Mouse (Mus musculus) bone marrow macrophage, adult 2 months (primary cell): ENCODE measurements around the gene Fbxo10. TPM values are rescaled to one million over a fixed set of nuclear protein-coding genes. Genes with fewer than 3 reads are reported as not detected.
"Not testable (repeated sequence)": the region's sequence is repeated elsewhere in the genome, so short reads cannot be mapped to it uniquely, and the experiment has no call there.

ENCODE experiments used
- H3K27ac ChIP-seq: 2 replicates; pipeline ENCODE4 v1.5.1; 2012; ENCODE audit warnings: low read depth, low read length; ENCODE audit not compliant: insufficient read depth
- H3K4me1 ChIP-seq: 2 replicates; pipeline ENCODE4 v1.6.1; 2012; ENCODE audit warnings: low read length; ENCODE audit not compliant: control insufficient read depth, insufficient read depth
- H3K4me3 ChIP-seq: 2 replicates; pipeline ENCODE4 v1.5.1; 2012; ENCODE audit warnings: mild to moderate bottlenecking, low read length, moderate library complexity; ENCODE audit not compliant: insufficient read depth
- CTCF ChIP-seq: IDR thresholded peaks from 2 replicates; pipeline ENCODE4 v1.5.1; 2012; ENCODE audit warnings: low read depth, mild to moderate bottlenecking, low read length, moderate library complexity
- POLR2A ChIP-seq: IDR thresholded peaks from 2 replicates; pipeline ENCODE4 v1.6.1; 2012; ENCODE audit warnings: mild to moderate bottlenecking, low read depth, low read length, borderline replicate concordance
- polyA plus RNA-seq: library from polyadenylated mRNA; stranded (reverse); fragments of >200 nt; gene quantifications from 2 replicates; pipeline ENCODE4 v1.2.4, GENCODE M21; 2012; ENCODE audit not compliant: missing spikeins, insufficient read depth, insufficient read length

The Fbxo10 gene
- polyA plus RNA-seq, 1 experiment: 4.5 TPM

DNA sequence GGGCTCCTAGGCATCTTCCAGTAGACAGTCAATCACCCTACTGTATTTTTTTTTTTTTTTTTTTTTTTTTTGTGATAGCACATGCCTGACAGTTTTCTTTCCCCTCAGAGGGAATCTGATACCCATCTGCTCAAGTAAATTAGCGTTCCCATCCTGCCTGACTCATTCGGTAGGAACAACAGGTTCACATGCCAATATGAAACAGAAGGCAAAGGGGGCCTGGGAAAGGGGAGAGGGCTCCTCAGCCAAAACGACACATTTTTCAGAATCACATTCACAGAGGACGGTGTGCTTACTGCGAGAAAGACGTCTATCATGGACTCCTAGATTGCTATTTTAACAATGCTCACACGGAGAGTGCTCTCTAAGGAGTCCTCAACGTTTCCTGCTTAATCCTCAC lies 917 bp downstream of the Fbxo10 start:
- Histone ChIP-seq H3K4me1 (no peaks in the 10 kb centered on the region), H3K4me3 (peak overlapping the region; percentile 66), H3K27ac (no peak overlapping the region)
- no peak for TF ChIP-seq POLR2A
- TF ChIP-seq CTCF: no peak

- no peak overlapping the region for H3K27ac ChIP-seq
- no peak overlapping the region for H3K4me3 ChIP-seq
- H3K4me1 ChIP-seq: no peaks in the 10 kb centered on the region
- no peak for TF ChIP-seq CTCF
- TF ChIP-seq POLR2A: no peak
These were observed 1.5 kb downstream of the Fbxo10 start for GRCm38 (mm10) chr4:45082951-45083350.

- not testable (repeated sequence) for H3K4me1 ChIP-seq, H3K27ac ChIP-seq, H3K4me3 ChIP-seq
These were observed 3.4 kb downstream of the Fbxo10 start for GRCm38 (mm10) chr4:45081041-45081440.

- no peak for TF ChIP-seq CTCF
- no peak for TF ChIP-seq POLR2A
- Histone ChIP-seq H3K27ac (no peak overlapping the region), H3K4me1 (no peaks in the 10 kb centered on the region)
These were observed 10.9 kb downstream of the Fbxo10 start for GRCm38 (mm10) chr4:45073544-45073943.

GRCm38 (mm10) chr4:45072261-45072973 lies 12.0 kb downstream of the Fbxo10 start:
- TF ChIP-seq POLR2A (no peak), CTCF (no peak)

More at GRCm38 (mm10) chr4:45073544-45073943, 10.9 kb downstream of the Fbxo10 start:
- no peak overlapping the region for H3K4me3 ChIP-seq

GRCm38 (mm10) chr4:45067742-45068141 lies 16.7 kb downstream of the Fbxo10 start:
- no peaks in the 10 kb centered on the region for H3K4me1 ChIP-seq
- TF ChIP-seq POLR2A (no peak), CTCF (no peak)
- H3K4me3 ChIP-seq: no peak overlapping the region
- H3K27ac ChIP-seq: no peak overlapping the region

More at GRCm38 (mm10) chr4:45072261-45072973, 12.0 kb downstream of the Fbxo10 start:
- Histone ChIP-seq H3K4me1 (no peaks in the 10 kb centered on the region), H3K27ac (no peak overlapping the region), H3K4me3 (no peak overlapping the region)

DNA sequence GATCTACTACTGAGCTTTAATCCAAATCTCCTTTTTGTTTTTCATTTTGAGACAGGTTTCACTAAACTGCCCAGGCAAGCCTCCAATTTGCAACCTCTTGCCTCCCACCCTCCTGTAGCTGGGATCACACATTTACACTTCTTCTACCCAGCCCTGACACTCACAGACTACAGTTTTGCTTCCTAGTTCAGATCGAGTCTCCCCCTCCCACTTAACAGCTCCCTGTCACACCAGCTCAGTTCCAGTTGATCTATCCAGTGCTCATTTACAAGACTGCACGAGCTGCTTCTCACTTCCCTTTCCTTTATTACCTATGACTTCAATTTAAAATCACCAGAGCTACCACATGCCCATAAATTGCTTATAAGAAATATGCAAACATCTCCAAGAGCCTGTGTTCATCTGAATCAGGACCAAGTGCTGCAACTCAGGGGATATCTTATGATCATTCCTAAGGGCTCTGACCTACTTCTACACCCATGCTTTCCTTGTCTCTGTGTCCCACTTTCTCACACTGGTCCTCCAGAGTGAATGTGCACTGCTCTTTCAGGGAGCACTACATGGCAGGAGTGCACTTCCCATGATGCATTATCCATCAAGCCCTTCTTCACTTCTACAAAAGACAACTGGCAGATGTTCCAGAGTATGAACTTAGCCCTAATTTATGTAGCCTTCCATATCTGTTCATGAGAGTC lies 18.2 kb downstream of the Fbxo10 start:
- Histone ChIP-seq H3K4me1 (no peaks in the 10 kb centered on the region), H3K27ac (no peak overlapping the region), H3K4me3 (no peak overlapping the region)
- no peak for TF ChIP-seq POLR2A

DNA sequence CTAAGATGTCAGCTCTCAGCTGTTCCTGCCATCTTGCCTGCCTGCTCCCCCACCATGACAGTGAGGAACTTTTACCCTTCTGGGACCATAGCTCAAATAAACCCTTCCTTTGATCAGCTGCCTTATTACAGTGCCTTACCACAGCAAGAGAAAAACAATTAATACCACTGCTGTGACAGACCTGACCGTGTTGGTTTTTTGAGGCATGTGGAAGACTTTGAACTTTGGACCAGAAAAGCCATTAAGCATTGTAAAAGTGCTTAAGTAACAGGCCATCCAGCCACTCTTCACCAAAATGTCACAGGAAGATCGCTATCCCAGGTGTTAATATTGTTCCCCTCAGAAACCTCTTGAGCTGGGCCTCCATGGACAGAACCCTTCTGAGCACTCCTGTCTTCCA lies 19.8 kb downstream of the Fbxo10 start:
- TF ChIP-seq CTCF: no peak
- no peak for TF ChIP-seq POLR2A
- Histone ChIP-seq H3K4me3 (no peak overlapping the region), H3K27ac (no peak overlapping the region), H3K4me1 (no peaks in the 10 kb centered on the region)

- not testable (repeated sequence) for H3K4me3 ChIP-seq, H3K4me1 ChIP-seq, H3K27ac ChIP-seq
These were observed 20.6 kb downstream of the Fbxo10 start for GRCm38 (mm10) chr4:45063836-45064235.

- Histone ChIP-seq H3K4me3 (no peak overlapping the region), H3K27ac (no peak overlapping the region), H3K4me1 (no peaks in the 10 kb centered on the region)
- TF ChIP-seq POLR2A (no peak), CTCF (no peak)
These were observed 29.0 kb downstream of the Fbxo10 start for GRCm38 (mm10) chr4:45055451-45055850.
